Mouse (Mus musculus) layer of hippocampus, postnatal 14 days (tissue): ENCODE measurements around the gene Klhl2. TPM values are rescaled to one million over a fixed set of nuclear protein-coding genes. Genes with fewer than 3 reads are reported as not detected.

Experiments
- DNase-seq, 2 experiments: peaks; one replicate each; pipeline ENCODE4 v3.0.0; 2021 to 2022; ENCODE audit warnings: low spot score in 2 of 2, mixed read lengths in 1 of 2
- total RNA-seq, 2 experiments: library from RNA; stranded (reverse); gene quantifications; 2 replicates each; pipeline ENCODE4 v1.2.3; 2021

Klhl2 gene
- total RNA-seq, 2 experiments from 2014 or later = 220 to 258 TPM

GRCm38 (mm10) chr8:64707481-64707880 is 142.3 kb downstream of the Klhl2 start:
- no peak for DNase-seq

- no peak for DNase-seq
Observed at GRCm38 (mm10) chr8:64703191-64703590, 146.6 kb downstream of the Klhl2 start.

- peak; percentile 89 to 91 for DNase-seq
Observed at GRCm38 (mm10) chr8:64692651-64693201, 157.1 kb downstream of the Klhl2 start, which contains the start of gene Cpe. TSS of gene Cpe (minus strand) at chr8:64693054.

GRCm38 (mm10) chr8:64691591-64692401 is 158.0 kb downstream of the Klhl2 start:
- peak in 1 of 2 experiments; percentile 24 for DNase-seq

DNA sequence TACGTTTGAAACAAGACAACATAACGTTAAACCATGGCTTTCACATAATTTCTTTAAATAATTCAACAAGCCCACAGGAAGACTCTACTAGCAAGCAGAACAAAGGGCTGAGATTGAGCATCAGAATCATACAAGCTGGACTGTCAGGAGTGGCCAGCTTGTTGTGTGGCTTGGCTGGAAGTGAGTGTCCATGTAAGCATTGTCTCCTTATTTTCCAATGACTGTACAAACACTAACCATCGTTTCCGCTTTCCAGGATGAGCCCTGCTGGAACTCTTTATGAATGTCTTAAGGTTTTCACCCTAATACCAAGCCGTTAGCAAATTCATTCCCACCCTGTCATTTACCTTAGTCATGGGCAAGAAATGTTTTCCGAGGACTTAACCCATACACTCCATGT is 159.0 kb downstream of the Klhl2 start:
- DNase-seq = no peak

GRCm38 (mm10) chr8:64690306-64690705 is 159.5 kb downstream of the Klhl2 start:
- DNase-seq = no peak

Other genes with a start within 250 kb of the Klhl2 start
- 1,000 to 10,000 TPM; 3,147 to 3,263 TPM for gene Cpe, start 157.0 kb downstream of the Klhl2 start, total RNA-seq
- 100 to 1,000 TPM; 101 to 138 TPM for gene Msmo1, start 116.2 kb downstream of the Klhl2 start, total RNA-seq
- gene Tmem192, start 97.2 kb upstream of the Klhl2 start, total RNA-seq = 10 to 100 TPM; 15.7 to 16.0 TPM
- not detected for gene Trim75, start 137.8 kb upstream of the Klhl2 start, total RNA-seq
- not detected for gene Trim61, start 168.5 kb upstream of the Klhl2 start, total RNA-seq
- not detected for gene Trim60, start 168.6 kb upstream of the Klhl2 start, total RNA-seq
- under 1 TPM in 1 of 2 experiments, not detected in 1; 0.69 TPM for gene Apela, start 187.3 kb upstream of the Klhl2 start, total RNA-seq
- gene Gm10663, start 225.0 kb upstream of the Klhl2 start, total RNA-seq = not detected